Mouse (Mus musculus): ENCODE measurements around the gene 4930518I15Rik.

- TF ChIP-seq POLR2A (IDR thresholded peaks at IDR 0.05; ENCODE audit: borderline replicate concordance, control insufficient read depth, low read depth, low read length), result no peak
- no peak for TF ChIP-seq CTCF (IDR thresholded peaks at IDR 0.05; ENCODE audit: control insufficient read depth, insufficient read depth, low read length)
Observed at GRCm38 (mm10) chr2:156857385-156857791, 358 bp downstream of the 4930518I15Rik start.
